Mouse (Mus musculus) liver, postnatal 0 days (tissue): Measurements from ENCODE around the gene Ctnnal1. TPM values are rescaled to one million over a fixed set of nuclear protein-coding genes. Genes with fewer than 3 reads are reported as not detected.
A peak's percentile ranks its signal among the peaks of the same experiment; 100 is the strongest.

ENCODE experiments used
- ATAC-seq: fragments of 200-750 bp; cut with Nextera tagmentation; 2 replicates; pipeline ENCODE4 v1.8.0; 2017; ENCODE audit warnings: mild to moderate bottlenecking, moderate library complexity
- DNase-seq: peaks from one replicate; pipeline ENCODE4 v3.0.0-alpha.2; 2016
- H3K27ac ChIP-seq: fragments of 300-500 bp; sonication (generic); 2 replicates; pipeline ENCODE4 v1.5.1; 2014; ENCODE audit warnings: antibody characterized with exemption, moderate library complexity, mild to moderate bottlenecking, low read depth
- H3K27me3 ChIP-seq: fragments of 300-500 bp; sonication (generic); 2 replicates; pipeline ENCODE4 v1.6.1; 2014; ENCODE audit warnings: low read length, control low read depth, mixed read lengths; ENCODE audit not compliant: insufficient read depth
- H3K36me3 ChIP-seq: fragments of 300-500 bp; sonication (generic); replicated peaks from 2 replicates; pipeline ENCODE4 v1.6.1; 2014; ENCODE audit warnings: mild to moderate bottlenecking, control low read depth, low read length, moderate library complexity, mixed read lengths; ENCODE audit not compliant: insufficient read depth
- H3K4me1 ChIP-seq: fragments of 300-500 bp; sonication (generic); 2 replicates; pipeline ENCODE4 v1.6.1; 2014; ENCODE audit warnings: antibody characterized with exemption, mild to moderate bottlenecking, control low read depth; ENCODE audit not compliant: insufficient read depth
- H3K4me2 ChIP-seq: fragments of 300-500 bp; sonication (generic); 2 replicates; pipeline ENCODE4 v1.6.1; 2014; ENCODE audit warnings: low read depth, mild to moderate bottlenecking, low read length, moderate library complexity, mixed read lengths
- H3K4me3 ChIP-seq: fragments of 300-500 bp; sonication (generic); 2 replicates; pipeline ENCODE4 v1.5.1; 2014; ENCODE audit warnings: low read depth, low read length
- H3K9ac ChIP-seq: fragments of 300-500 bp; sonication (generic); replicated peaks from 2 replicates; pipeline ENCODE4 v1.6.1; 2014; ENCODE audit warnings: mild to moderate bottlenecking, moderate library complexity
- H3K9me3 ChIP-seq: fragments of 300-500 bp; sonication (generic); 2 replicates; pipeline ENCODE4 v1.6.1; 2016; ENCODE audit warnings: mild to moderate bottlenecking, control low read depth, low read length, mixed read lengths
- CTCF ChIP-seq: sonication (generic); IDR thresholded peaks from 2 replicates; pipeline ENCODE4 v1.5.1; 2016; ENCODE audit warnings: antibody characterized with exemption, low read depth
- EP300 ChIP-seq: IDR thresholded peaks from 2 replicates; pipeline ENCODE4 v1.6.1; 2016; ENCODE audit warnings: antibody characterized with exemption, low read depth, mild to moderate bottlenecking
- WGBS: fragments of 180-500 bp; shearing (Covaris S2); extraction: QIAGEN DNeasy Blood & Tissue Kit; methylation state at CpG from one replicate; pipeline ENCODE4 v1.1.7; 2014; ENCODE audit not compliant: insufficient replicate concordance; 5-methylcytosine and 5-hydroxymethylcytosine counted together
- polyA plus RNA-seq: library from polyadenylated mRNA; unstranded; fragments of >200 nt; fragmentation: Nextera tagmentation; extraction: Ambion mirVana; gene quantifications from 2 replicates; pipeline ENCODE4 v1.2.1, GENCODE M21; 2015

Gene Ctnnal1
- polyA plus RNA-seq, 1 experiment from 2014 or later: 5.1 TPM

- Histone ChIP-seq H3K9ac (no peak overlapping the region), H3K9me3 (no peaks in the 10 kb centered on the region), H3K4me2 (no peak overlapping the region), H3K4me3 (no peak overlapping the region), H3K27ac (no peak overlapping the region), H3K27me3 (no peaks in the 10 kb centered on the region), H3K36me3 (peaks cover 46% of the 10 kb centered on the region), H3K4me1 (no peaks in the 10 kb centered on the region)
- TF ChIP-seq CTCF (no peak), EP300 (no peak)
- 76% methylated on average over 5 of the region's 5 CpGs for WGBS
- DNase-seq (no peak), ATAC-seq (no peak)
Observed at GRCm38 (mm10) chr4:56905507-56905906, 40.5 kb upstream of the Ctnnal1 start.

- TF ChIP-seq EP300 (no peak), CTCF (peak; percentile 54)
- ATAC-seq (no peak), DNase-seq (no peak)
- no peaks in the 10 kb centered on the region for H3K4me1 ChIP-seq
- H3K27me3 ChIP-seq: no peaks in the 10 kb centered on the region
- no peaks in the 10 kb centered on the region for H3K9me3 ChIP-seq
- H3K9ac ChIP-seq: no peak overlapping the region
- H3K27ac ChIP-seq: no peak overlapping the region
- peaks cover 46% of the 10 kb centered on the region for H3K36me3 ChIP-seq
- no peak overlapping the region for H3K4me2 ChIP-seq
- WGBS: 92% methylated on average over 2 of the region's 2 CpGs
- no peak overlapping the region for H3K4me3 ChIP-seq
Observed at GRCm38 (mm10) chr4:56901671-56902070, 36.7 kb upstream of the Ctnnal1 start.

- no peak overlapping the region for H3K9ac ChIP-seq
- TF ChIP-seq EP300 (no peak), CTCF (no peak)
- 86% methylated on average over 8 of the region's 8 CpGs for WGBS
- H3K4me1 ChIP-seq: no peaks in the 10 kb centered on the region
- no peaks in the 10 kb centered on the region for H3K27me3 ChIP-seq
- DNase-seq (no peak), ATAC-seq (no peak)
- H3K9me3 ChIP-seq: no peaks in the 10 kb centered on the region
- H3K4me3 ChIP-seq: no peak overlapping the region
- H3K27ac ChIP-seq: no peak overlapping the region
- H3K4me2 ChIP-seq: no peak overlapping the region
- peaks cover 38% of the 10 kb centered on the region for H3K36me3 ChIP-seq
Observed at GRCm38 (mm10) chr4:56899216-56899615, 34.2 kb upstream of the Ctnnal1 start.

DNA sequence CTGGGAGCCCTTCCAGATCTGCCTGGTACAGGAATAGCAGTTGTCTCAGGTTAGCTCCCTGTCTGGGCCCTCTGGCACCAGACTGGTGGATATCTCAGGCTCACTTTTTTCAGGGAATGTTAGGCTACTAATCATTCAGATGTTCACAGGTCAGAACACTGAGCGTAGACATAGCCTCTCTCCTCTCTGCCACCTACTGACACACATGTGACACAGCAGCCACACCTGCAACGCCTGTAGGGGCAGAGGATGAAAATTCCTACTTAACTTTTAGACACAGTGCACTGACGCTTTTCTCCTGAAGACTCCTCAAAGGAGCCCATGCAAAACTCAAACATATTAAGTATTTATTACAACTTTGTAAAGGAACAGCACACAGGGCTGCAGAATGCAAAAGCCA lies 32.5 kb upstream of the Ctnnal1 start:
- H3K36me3 ChIP-seq: peaks cover 26% of the 10 kb centered on the region
- no peak overlapping the region for H3K27ac ChIP-seq
- 75% methylated on average over 3 of the region's 3 CpGs for WGBS
- H3K4me3 ChIP-seq: no peak overlapping the region
- H3K4me1 ChIP-seq: no peaks in the 10 kb centered on the region
- DNase-seq: no peak
- ATAC-seq: no peak
- no peaks in the 10 kb centered on the region; the same call in 1 of the 2 replicates for H3K9me3 ChIP-seq
- no peaks in the 10 kb centered on the region for H3K27me3 ChIP-seq
- H3K9ac ChIP-seq: no peak overlapping the region
- H3K4me2 ChIP-seq: no peak overlapping the region
- no peak for TF ChIP-seq EP300
- peak; percentile 39; the same call in 1 of the 2 replicates for TF ChIP-seq CTCF

GRCm38 (mm10) chr4:56894196-56894595 lies 29.2 kb upstream of the Ctnnal1 start:
- H3K4me1 ChIP-seq: no peaks in the 10 kb centered on the region
- 87% methylated on average over 3 of the region's 3 CpGs for WGBS
- no peak overlapping the region for H3K4me3 ChIP-seq
- no peaks in the 10 kb centered on the region for H3K27me3 ChIP-seq
- H3K4me2 ChIP-seq: no peak overlapping the region
- DNase-seq: no peak
- no peaks in the 10 kb centered on the region; the same call in 1 of the 2 replicates for H3K9me3 ChIP-seq
- no peak overlapping the region for H3K9ac ChIP-seq
- no peak overlapping the region for H3K27ac ChIP-seq
- H3K36me3 ChIP-seq: peaks cover 15% of the 10 kb centered on the region
- TF ChIP-seq CTCF: no peak
- TF ChIP-seq EP300: no peak
- no peak for ATAC-seq

GRCm38 (mm10) chr4:56892501-56893115 lies 27.6 kb upstream of the Ctnnal1 start:
- no peak for ATAC-seq

GRCm38 (mm10) chr4:56888483-56888882 lies 23.5 kb upstream of the Ctnnal1 start:
- peak; percentile 62 for DNase-seq
- Histone ChIP-seq H3K9me3 (no peaks in the 10 kb centered on the region), H3K27ac (no peak overlapping the region), H3K36me3 (peaks cover 13% of the 10 kb centered on the region), H3K4me3 (no peak overlapping the region), H3K4me2 (no peak overlapping the region), H3K27me3 (no peaks in the 10 kb centered on the region), H3K4me1 (no peaks in the 10 kb centered on the region), H3K9ac (no peak overlapping the region)
- 64% methylated on average over 5 of the region's 5 CpGs for WGBS
- TF ChIP-seq EP300 (no peak), CTCF (no peak)
- no peak for ATAC-seq

More at GRCm38 (mm10) chr4:56892501-56893115, 27.6 kb upstream of the Ctnnal1 start:
- Histone ChIP-seq H3K9me3 (no peaks in the 10 kb centered on the region; the same call in 1 of the 2 replicates), H3K4me2 (peak overlapping the region; percentile 2; the same call in 1 of the 2 replicates), H3K27ac (no peak overlapping the region), H3K27me3 (no peaks in the 10 kb centered on the region), H3K4me3 (no peak overlapping the region), H3K9ac (no peak overlapping the region), H3K36me3 (peaks cover 10% of the 10 kb centered on the region; the same call in 1 of the 2 replicates), H3K4me1 (no peaks in the 10 kb centered on the region)
- TF ChIP-seq CTCF (no peak), EP300 (no peak)
- WGBS: 42% methylated on average over 6 of the region's 6 CpGs
- no peak for DNase-seq
